Mouse (Mus musculus) embryonic facial prominence, embryonic 14.5 days (tissue): ENCODE data around the gene Cyp4f13. TPM values are rescaled to one million over a fixed set of nuclear protein-coding genes. Genes with fewer than 3 reads are reported as not detected.

ENCODE experiments used
- ATAC-seq: fragments of 200-750 bp; cut with Nextera tagmentation; 2 replicates; pipeline ENCODE4 v1.8.0; 2017; ENCODE audit warnings: low read depth, moderate number of reproducible peaks, moderate TSS enrichment
- DNase-seq: peaks from one replicate; pipeline ENCODE4 v3.0.0-alpha.2; 2015; ENCODE audit warnings: low spot score
- H3K27ac ChIP-seq: fragments of 300-500 bp; sonication (generic); replicated peaks from 2 replicates; pipeline ENCODE4 v1.5.1; 2014; ENCODE audit warnings: low read depth, mild to moderate bottlenecking, low read length, moderate library complexity
- H3K27me3 ChIP-seq: fragments of 300-500 bp; sonication (generic); replicated peaks from 2 replicates; pipeline ENCODE4 v1.6.1; 2014; ENCODE audit warnings: low read length; ENCODE audit not compliant: control insufficient read depth, insufficient read depth
- H3K36me3 ChIP-seq: fragments of 300-500 bp; sonication (generic); 2 replicates; pipeline ENCODE4 v1.6.1; 2014; ENCODE audit warnings: low read length, mixed read lengths; ENCODE audit not compliant: control insufficient read depth, insufficient read depth
- H3K4me1 ChIP-seq: fragments of 300-500 bp; sonication (generic); 2 replicates; pipeline ENCODE4 v1.6.1; 2014; ENCODE audit warnings: antibody characterized with exemption, low read length; ENCODE audit not compliant: control insufficient read depth, insufficient read depth
- H3K4me2 ChIP-seq: fragments of 300-500 bp; sonication (generic); 2 replicates; pipeline ENCODE4 v1.6.1; 2014; ENCODE audit warnings: low read depth, mild to moderate bottlenecking, low read length, moderate library complexity, mixed read lengths
- H3K4me3 ChIP-seq: fragments of 300-500 bp; sonication (generic); 2 replicates; pipeline ENCODE4 v1.5.1; 2014; ENCODE audit warnings: low read depth, mild to moderate bottlenecking, low read length
- H3K9ac ChIP-seq: fragments of 300-500 bp; sonication (generic); 2 replicates; pipeline ENCODE4 v1.6.1; 2014; ENCODE audit warnings: low read depth, mild to moderate bottlenecking, low read length, moderate library complexity, mixed read lengths
- H3K9me3 ChIP-seq: fragments of 300-500 bp; sonication (generic); 2 replicates; pipeline ENCODE4 v1.6.1; 2016; ENCODE audit warnings: low read length; ENCODE audit not compliant: control insufficient read depth
- WGBS: fragments of 180-500 bp; shearing (Covaris S2); extraction: QIAGEN DNeasy Blood & Tissue Kit; methylation state at CpG from one replicate; pipeline ENCODE4 v1.1.7; 2014; 5-methylcytosine and 5-hydroxymethylcytosine counted together
- polyA plus RNA-seq: library from polyadenylated mRNA; unstranded; fragments of >200 nt; fragmentation: Nextera tagmentation; extraction: Ambion mirVana; gene quantifications from 2 replicates; pipeline ENCODE4 v1.2.1, GENCODE M21; 2014

Cyp4f13 gene
- polyA plus RNA-seq, 1 experiment from 2014 or later: 12.8 TPM

GRCm38 (mm10) chr17:32901751-32902525 lies 45.3 kb downstream of the Cyp4f13 start:
- H3K4me2 ChIP-seq: no peak overlapping the region
- no peaks in the 10 kb centered on the region for H3K36me3 ChIP-seq
- 59% methylated on average over 1 of the region's 1 CpGs for WGBS
- DNase-seq: no peak
- H3K4me3 ChIP-seq: no peak overlapping the region
- H3K27ac ChIP-seq: no peak overlapping the region
- H3K4me1 ChIP-seq: 0 out of 2 replicates have a peak, but pooled peaks cover 2% of the 10 kb centered on the region
- ATAC-seq: no peak
- H3K9ac ChIP-seq: no peak overlapping the region
- no peaks in the 10 kb centered on the region for H3K27me3 ChIP-seq
- no peaks in the 10 kb centered on the region for H3K9me3 ChIP-seq

- Histone ChIP-seq H3K36me3 (no peaks in the 10 kb centered on the region), H3K4me3 (no peak overlapping the region), H3K9me3 (no peaks in the 10 kb centered on the region), H3K27me3 (no peaks in the 10 kb centered on the region), H3K27ac (no peak overlapping the region), H3K4me1 (peaks cover 2% of the 10 kb centered on the region), H3K9ac (no peak overlapping the region), H3K4me2 (no peak overlapping the region)
- ATAC-seq (no peak), DNase-seq (no peak)
- 88% methylated on average over 4 of the region's 4 CpGs for WGBS
Observed at GRCm38 (mm10) chr17:32895421-32895820, 51.8 kb downstream of the Cyp4f13 start.

DNA sequence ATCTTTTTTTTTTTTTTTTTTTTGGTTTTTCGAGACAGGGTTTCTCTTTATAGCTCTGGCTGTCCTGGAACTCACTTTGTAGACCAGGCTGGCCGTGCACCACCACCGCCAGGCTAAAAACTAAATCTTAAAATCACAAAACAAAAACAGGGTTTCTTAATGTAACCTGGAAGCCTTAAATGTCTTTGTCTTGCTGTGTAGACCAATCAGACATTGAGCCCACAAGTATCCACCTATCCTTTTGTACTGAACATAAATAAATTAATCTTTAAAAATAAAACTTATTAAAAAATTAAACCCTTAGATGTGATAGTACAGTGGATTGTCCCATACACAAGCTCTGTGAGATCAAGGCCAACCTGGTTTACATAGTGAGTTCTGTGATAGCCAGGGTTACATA lies 53.3 kb downstream of the Cyp4f13 start:
- H3K9me3 ChIP-seq: no peaks in the 10 kb centered on the region
- no peak overlapping the region for H3K9ac ChIP-seq
- no peak overlapping the region for H3K4me3 ChIP-seq
- H3K27ac ChIP-seq: no peak overlapping the region
- no peak for ATAC-seq
- no peaks in the 10 kb centered on the region for H3K27me3 ChIP-seq
- no peaks in the 10 kb centered on the region for H3K36me3 ChIP-seq
- 77% methylated on average over 3 of the region's 3 CpGs for WGBS
- peaks cover 12% of the 10 kb centered on the region for H3K4me1 ChIP-seq
- no peak for DNase-seq
- no peak overlapping the region for H3K4me2 ChIP-seq

DNA sequence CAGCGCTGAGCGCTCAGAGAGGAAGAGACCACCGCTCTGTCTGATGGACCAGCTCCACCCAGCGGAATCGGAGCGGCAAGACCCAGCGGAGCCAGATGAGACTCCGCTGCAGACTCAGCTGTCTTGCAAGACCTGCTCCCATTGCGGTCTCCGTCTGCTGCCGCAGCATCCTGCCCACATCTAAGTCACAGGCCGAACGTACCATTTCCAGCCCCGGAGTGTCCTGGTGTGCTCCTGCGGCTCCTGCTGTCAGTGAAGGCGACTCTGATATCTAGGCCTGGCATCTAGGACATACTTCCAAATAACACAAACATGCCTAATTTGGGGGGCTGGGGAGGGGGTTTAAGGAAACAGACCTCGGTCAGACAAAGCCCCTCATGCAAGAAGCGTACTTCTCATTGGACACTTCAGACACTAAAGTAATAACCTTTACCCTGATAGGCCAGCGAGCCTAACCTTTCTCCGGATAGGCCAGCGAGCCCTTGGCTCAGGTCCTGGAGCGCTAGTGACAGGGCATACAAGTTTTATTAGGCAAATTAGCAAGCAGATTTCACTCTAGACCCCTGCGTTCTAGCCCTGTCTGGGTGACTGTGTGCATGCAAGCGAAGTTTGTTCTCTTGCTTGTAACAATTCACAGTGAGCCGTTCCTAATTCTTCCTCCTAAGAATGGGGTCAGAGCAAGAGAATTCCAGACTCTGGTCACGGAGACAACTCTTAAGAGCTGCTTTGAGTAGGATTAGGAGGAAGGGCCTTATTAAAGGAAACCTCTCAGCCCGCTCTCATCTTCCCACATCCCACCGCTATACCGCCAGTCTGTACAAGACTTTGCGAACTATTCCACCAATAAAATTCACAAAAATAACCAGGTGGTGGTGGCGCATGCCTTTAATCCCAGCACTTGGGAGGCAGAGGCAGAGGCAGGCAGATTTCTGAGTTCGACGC lies 55.7 kb downstream of the Cyp4f13 start, which contains the start of gene Zfp870:
Gene Zfp870, minus strand, starts transcription at position 404 of the 942 bp plus-strand sequence.
- Histone ChIP-seq H3K9ac (peak within 1 kb of the TSS; percentile 87), H3K4me1 (peaks cover 12% of the 10 kb centered on the region), H3K9me3 (no peaks in the 10 kb centered on the region), H3K4me2 (peak within 1 kb of the TSS; percentile 78), H3K36me3 (no peaks in the 10 kb centered on the region), H3K27ac (peak within 1 kb of the TSS; percentile 83), H3K27me3 (no peaks in the 10 kb centered on the region), H3K4me3 (peak within 1 kb of the TSS; percentile 73)
- 14% methylated on average over 30 of the region's 33 CpGs for WGBS
- peak; percentile 99 for ATAC-seq
- peak; percentile 97 for DNase-seq

- peak overlapping the region; percentile 87 for H3K9ac ChIP-seq
- WGBS: 4% methylated on average over 9 of the region's 11 CpGs
- peak overlapping the region; percentile 78 for H3K4me2 ChIP-seq
- H3K36me3 ChIP-seq: 0 out of 2 replicates have a peak, but pooled peaks cover 2% of the 10 kb centered on the region
- peak; percentile 15; the same call in 1 of the 2 replicates for ATAC-seq
- no peak for DNase-seq
- H3K9me3 ChIP-seq: no peaks in the 10 kb centered on the region
- peak overlapping the region; percentile 83 for H3K27ac ChIP-seq
- peak overlapping the region; percentile 73 for H3K4me3 ChIP-seq
- H3K27me3 ChIP-seq: no peaks in the 10 kb centered on the region
- peaks cover 12% of the 10 kb centered on the region for H3K4me1 ChIP-seq
Observed at GRCm38 (mm10) chr17:32890852-32891238, 56.4 kb downstream of the Cyp4f13 start.

DNA sequence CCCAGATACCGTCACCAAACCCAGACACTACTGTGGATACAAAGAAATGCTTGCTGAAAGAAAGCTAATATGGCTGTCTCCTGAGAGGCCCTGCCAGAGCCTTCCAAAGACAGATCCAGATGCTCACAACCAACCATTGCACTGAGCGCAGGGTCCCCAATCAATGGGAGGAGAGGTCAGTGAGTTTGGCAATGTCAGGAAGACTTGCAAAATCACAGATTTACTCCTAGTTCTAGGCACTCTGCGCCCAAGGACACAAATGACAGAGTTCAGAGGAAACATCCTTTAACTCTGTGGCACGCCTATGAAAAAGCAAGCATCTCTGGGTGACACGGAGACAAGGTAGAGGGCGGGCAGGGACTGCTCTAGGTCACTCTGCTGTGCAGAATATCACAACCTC lies 57.6 kb downstream of the Cyp4f13 start:
- no peaks in the 10 kb centered on the region for H3K27me3 ChIP-seq
- H3K4me1 ChIP-seq: peaks cover 12% of the 10 kb centered on the region
- H3K36me3 ChIP-seq: peaks cover 13% of the 10 kb centered on the region; the same call in 1 of the 2 replicates
- H3K9ac ChIP-seq: 0 out of 2 replicates have a peak overlapping the region, but pooled peaks have one; percentile 87
- H3K9me3 ChIP-seq: no peaks in the 10 kb centered on the region
- DNase-seq: no peak
- no peak for ATAC-seq
- WGBS: 94% methylated on average over 6 of the region's 6 CpGs
- no peak overlapping the region for H3K27ac ChIP-seq
- no peak overlapping the region for H3K4me2 ChIP-seq
- H3K4me3 ChIP-seq: no peak overlapping the region

DNA sequence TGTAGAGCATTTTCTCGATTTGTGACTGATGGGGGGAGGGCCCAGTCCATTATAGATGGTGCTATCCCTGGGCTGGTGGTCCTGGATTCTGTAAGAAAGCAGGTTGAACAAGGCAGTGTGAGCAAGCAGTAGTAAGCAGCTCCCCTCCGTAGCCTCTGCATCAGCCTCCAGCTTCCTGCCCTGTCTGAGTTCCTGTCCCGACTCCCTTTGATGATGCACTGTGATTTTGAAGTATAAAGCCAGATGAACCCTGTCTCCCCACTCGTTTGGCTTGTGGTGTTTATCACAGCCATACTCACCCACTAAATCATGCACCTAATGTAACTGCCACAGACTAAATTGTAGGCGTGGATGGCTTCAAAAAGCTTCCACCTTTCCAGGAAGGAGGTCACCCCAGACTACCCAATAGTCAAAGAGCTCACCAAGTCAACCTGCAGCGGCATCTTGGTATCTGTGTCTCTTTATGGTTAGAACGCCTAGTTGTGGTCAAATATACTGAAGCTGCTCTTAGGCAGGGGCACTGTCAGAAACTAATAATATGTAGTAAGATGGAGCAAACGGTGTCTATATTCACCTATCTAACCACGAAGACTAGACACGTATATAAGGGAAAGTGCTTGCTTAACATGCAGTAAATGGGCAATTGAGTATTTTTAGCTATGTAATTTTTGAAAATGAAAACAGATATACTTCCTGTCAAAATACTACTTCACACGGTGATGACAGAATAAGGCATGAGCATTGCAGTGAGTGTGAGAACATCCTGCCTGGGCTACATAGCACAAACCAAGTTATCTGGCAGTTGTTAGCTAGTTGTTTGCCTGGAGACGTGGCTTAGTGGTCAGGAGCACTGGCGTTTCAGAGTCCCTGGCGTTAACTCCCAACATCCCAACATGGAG lies 66.6 kb downstream of the Cyp4f13 start:
- Histone ChIP-seq H3K9me3 (no peaks in the 10 kb centered on the region), H3K9ac (no peak overlapping the region), H3K27ac (no peak overlapping the region), H3K4me3 (no peak overlapping the region), H3K27me3 (no peaks in the 10 kb centered on the region), H3K4me1 (no peaks in the 10 kb centered on the region), H3K36me3 (peaks cover 64% of the 10 kb centered on the region), H3K4me2 (no peak overlapping the region)
- WGBS: 90% methylated on average over 14 of the region's 14 CpGs
- DNase-seq (no peak), ATAC-seq (no peak)

DNA sequence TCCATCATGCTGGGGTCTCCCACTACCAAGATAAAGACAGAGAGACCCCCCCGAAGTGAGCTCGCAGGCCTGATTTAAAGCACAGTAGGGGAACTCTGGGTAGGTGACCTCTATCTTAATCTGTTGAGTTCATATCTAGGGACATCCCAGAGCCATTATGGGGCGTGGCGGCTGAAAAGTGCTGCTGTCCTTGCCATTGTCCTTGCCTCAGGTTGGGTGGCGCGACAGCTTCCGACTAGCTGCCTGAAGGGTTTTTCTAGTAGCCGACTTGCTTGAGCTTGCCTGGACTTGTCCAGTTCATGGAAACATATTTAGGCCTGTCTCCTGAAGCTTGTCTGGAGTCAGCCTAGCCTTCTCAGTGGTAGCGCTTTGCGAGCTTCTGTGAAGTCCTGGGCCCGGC lies 68.4 kb downstream of the Cyp4f13 start:
- DNase-seq (no peak), ATAC-seq (no peak)
- WGBS: 88% methylated on average over 11 of the region's 11 CpGs
- H3K27ac ChIP-seq: no peak overlapping the region
- no peak overlapping the region for H3K4me3 ChIP-seq
- H3K27me3 ChIP-seq: no peaks in the 10 kb centered on the region
- no peak overlapping the region for H3K4me2 ChIP-seq
- no peak overlapping the region for H3K9ac ChIP-seq
- H3K9me3 ChIP-seq: no peaks in the 10 kb centered on the region
- peaks cover 48% of the 10 kb centered on the region for H3K36me3 ChIP-seq
- H3K4me1 ChIP-seq: no peaks in the 10 kb centered on the region
